Mouse (Mus musculus) heart, embryonic 14.5 days (tissue): Measurements from ENCODE around the gene Tmem169. TPM values are rescaled to one million over a fixed set of nuclear protein-coding genes. Genes with fewer than 3 reads are reported as not detected.

ENCODE experiments used
- ATAC-seq: fragments of 200-750 bp; cut with Nextera tagmentation; 2 replicates; pipeline ENCODE4 v1.8.0; 2017; ENCODE audit warnings: low read depth, moderate TSS enrichment; ENCODE audit not compliant: insufficient number of reproducible peaks, insufficient read depth, low FRiP score
- H3K27ac ChIP-seq, 2 experiments: fragments of 200-500 bp in 1 of 2; fragments of 300-500 bp in 1 of 2; sonication (generic) in 1 of 2; replicated peaks in 1 of 2; 2 replicates each; pipeline ENCODE4 v1.5.1; 2012 to 2014; ENCODE audit warnings: low read depth in 2 of 2, low read length in 2 of 2, control low read depth in 1 of 2, mild to moderate bottlenecking in 1 of 2, mixed read lengths in 1 of 2; ENCODE audit not compliant: control insufficient read depth in 1 of 2, insufficient read depth in 1 of 2
- H3K27me3 ChIP-seq: fragments of 300-500 bp; sonication (generic); 2 replicates; pipeline ENCODE4 v1.6.1; 2014; ENCODE audit warnings: mild to moderate bottlenecking, low read length, control low read depth; ENCODE audit not compliant: control insufficient read depth, insufficient read depth
- H3K36me3 ChIP-seq: fragments of 300-500 bp; sonication (generic); 2 replicates; pipeline ENCODE4 v1.6.1; 2014; ENCODE audit warnings: mild to moderate bottlenecking, control low read depth, low read length, mixed read lengths; ENCODE audit not compliant: control insufficient read depth, insufficient read depth
- H3K4me1 ChIP-seq, 2 experiments: fragments of 200-500 bp in 1 of 2; fragments of 300-500 bp in 1 of 2; sonication (generic) in 1 of 2; 2 replicates each; pipeline ENCODE4 v1.6.1; 2012 to 2014; ENCODE audit warnings: low read length in 2 of 2, control low read depth in 1 of 2, mixed read lengths in 1 of 2; ENCODE audit not compliant: control insufficient read depth in 2 of 2, insufficient read depth in 2 of 2
- H3K4me2 ChIP-seq: fragments of 300-500 bp; sonication (generic); 2 replicates; pipeline ENCODE4 v1.6.1; 2014; ENCODE audit warnings: mild to moderate bottlenecking, low read length
- H3K4me3 ChIP-seq, 2 experiments: fragments of 200-500 bp in 1 of 2; fragments of 300-500 bp in 1 of 2; sonication (generic) in 1 of 2; 2 replicates each; pipeline ENCODE4 v1.5.1; 2012 to 2014; ENCODE audit warnings: low read length in 2 of 2, mild to moderate bottlenecking in 2 of 2, control low read depth in 1 of 2, low read depth in 1 of 2, moderate library complexity in 1 of 2; ENCODE audit not compliant: control insufficient read depth in 1 of 2, insufficient read depth in 1 of 2
- H3K9ac ChIP-seq: fragments of 300-500 bp; sonication (generic); 2 replicates; pipeline ENCODE4 v1.6.1; 2014; ENCODE audit warnings: mild to moderate bottlenecking, low read length
- H3K9me3 ChIP-seq: fragments of 300-500 bp; sonication (generic); 2 replicates; pipeline ENCODE4 v1.6.1; 2016; ENCODE audit warnings: low read length, control low read depth; ENCODE audit not compliant: control insufficient read depth
- WGBS: fragments of 180-500 bp; shearing (Covaris S2); extraction: QIAGEN DNeasy Blood & Tissue Kit; methylation state at CpG from one replicate; pipeline ENCODE4 v1.1.7; 2014; 5-methylcytosine and 5-hydroxymethylcytosine counted together
- polyA plus RNA-seq: library from polyadenylated mRNA; unstranded; fragments of >200 nt; fragmentation: Nextera tagmentation; extraction: Ambion mirVana; gene quantifications from 2 replicates; pipeline ENCODE4 v1.2.1, GENCODE M21; 2014

Tmem169 gene
- polyA plus RNA-seq, 1 experiment from 2014 or later, result 0.28 TPM

- Histone ChIP-seq H3K4me2 (peak overlapping the region; percentile 74), H3K4me1 (peaks cover 3 to 18% of the 10 kb centered on the region in 2 experiments; a peak in 2 of 4 replicates), H3K9me3 (no peaks in the 10 kb centered on the region), H3K27me3 (no peaks in the 10 kb centered on the region), H3K4me3 (peak overlapping the region; percentile 46 to 52; a peak in 3 of 4 replicates), H3K9ac (peak overlapping the region; percentile 82), H3K27ac (peak overlapping the region; percentile 91 to 93), H3K36me3 (peaks cover 6% of the 10 kb centered on the region)
- peak; percentile 76 for ATAC-seq
- 5% methylated on average over 15 of the region's 15 CpGs for WGBS
Observed at GRCm38 (mm10) chr1:72255062-72255853, 28.9 kb upstream of the Tmem169 start.

- peak overlapping the region in 1 of 2 experiments; percentile 46; a peak in 1 of 4 replicates for H3K4me3 ChIP-seq
- no peak for ATAC-seq
Observed at GRCm38 (mm10) chr1:72255854-72256175, 28.4 kb upstream of the Tmem169 start.

DNA sequence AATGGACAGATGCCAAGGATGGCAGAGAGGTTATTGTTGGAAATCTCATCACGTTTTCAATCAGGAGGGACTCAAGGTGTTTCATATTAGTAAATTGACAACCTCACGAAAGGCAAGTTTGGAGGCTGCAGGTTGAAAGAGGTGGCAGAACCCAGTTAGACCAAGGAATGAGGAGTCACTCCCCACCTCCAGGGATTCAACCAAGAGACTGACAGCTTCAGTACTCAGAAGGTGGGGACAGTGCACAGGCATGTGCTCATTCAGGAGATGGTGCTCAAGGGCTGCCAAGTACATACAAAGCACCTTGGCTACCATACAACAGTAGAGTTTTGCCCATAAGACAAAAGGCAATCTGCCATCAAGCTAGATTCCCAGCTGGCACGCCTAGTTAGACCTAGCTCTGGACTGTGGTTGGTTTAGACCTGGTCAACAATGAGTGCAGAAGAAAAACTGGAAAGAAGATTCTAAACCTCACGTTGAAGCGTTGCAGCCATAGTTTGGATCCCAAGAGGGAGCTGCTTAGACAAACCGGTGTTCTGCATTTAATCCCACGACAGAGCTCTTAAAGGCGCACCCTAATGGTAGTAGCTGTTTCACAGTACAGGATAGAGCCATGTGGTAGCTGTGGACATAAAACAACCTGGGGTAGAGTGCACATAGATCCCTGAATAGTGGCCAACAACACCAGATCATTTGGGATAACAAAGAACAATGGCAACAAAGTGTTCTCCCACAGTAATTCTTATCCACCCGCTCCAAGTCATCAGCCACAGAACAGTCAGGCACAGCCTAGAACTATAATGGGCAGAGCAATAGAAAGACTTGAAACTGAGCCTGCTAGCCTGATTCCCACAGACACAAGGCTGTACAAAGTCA lies 27.6 kb upstream of the Tmem169 start:
- Histone ChIP-seq H3K9me3 (no peaks in the 10 kb centered on the region), H3K36me3 (peaks cover 15% of the 10 kb centered on the region), H3K27me3 (no peaks in the 10 kb centered on the region), H3K27ac (no peak overlapping the region), H3K4me2 (peak overlapping the region; percentile 74), H3K4me1 (peaks cover 3 to 18% of the 10 kb centered on the region in 2 experiments; a peak in 2 of 4 replicates), H3K4me3 (no peak overlapping the region), H3K9ac (no peak overlapping the region)
- ATAC-seq, result no peak
- WGBS, result 82% methylated on average over 9 of the region's 9 CpGs

More at GRCm38 (mm10) chr1:72255854-72256175, 28.4 kb upstream of the Tmem169 start:
- H3K27me3 ChIP-seq, result no peaks in the 10 kb centered on the region
- H3K9me3 ChIP-seq, result no peaks in the 10 kb centered on the region
- peak overlapping the region; percentile 74 for H3K4me2 ChIP-seq
- H3K4me1 ChIP-seq, result peaks cover 3 to 18% of the 10 kb centered on the region in 2 experiments; a peak in 2 of 4 replicates
- peak overlapping the region; percentile 82 for H3K9ac ChIP-seq
- peak overlapping the region; percentile 91 to 93; a peak in 3 of 4 replicates for H3K27ac ChIP-seq
- H3K36me3 ChIP-seq, result peaks cover 9% of the 10 kb centered on the region
- WGBS, result 40% methylated on average over 11 of the region's 11 CpGs

DNA sequence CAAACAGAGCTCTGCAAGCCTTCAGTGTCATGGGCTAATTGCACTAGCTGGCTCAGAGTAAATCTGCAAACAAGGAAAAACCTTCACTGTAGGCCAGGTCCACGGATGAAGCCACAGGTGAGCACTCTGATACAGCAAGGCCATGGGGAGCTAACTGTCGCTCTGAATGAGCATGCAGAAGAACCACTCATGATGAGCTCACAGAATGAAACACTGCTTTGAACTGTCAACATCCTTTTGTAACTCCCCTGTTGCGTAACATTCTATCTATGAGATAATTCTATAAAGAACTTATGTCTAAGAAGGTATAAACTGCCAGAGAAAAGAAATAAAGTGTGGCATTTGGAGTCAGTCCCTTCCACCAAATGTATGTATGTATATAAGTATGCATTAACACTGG lies 21.1 kb upstream of the Tmem169 start:
- Histone ChIP-seq H3K9ac (no peak overlapping the region), H3K36me3 (peaks cover 25% of the 10 kb centered on the region), H3K9me3 (no peaks in the 10 kb centered on the region), H3K4me3 (no peak overlapping the region), H3K27ac (no peak overlapping the region), H3K4me1 (no peaks in the 10 kb centered on the region), H3K27me3 (no peaks in the 10 kb centered on the region), H3K4me2 (no peak overlapping the region)
- 92% methylated on average over 3 of the region's 3 CpGs for WGBS
- no peak for ATAC-seq

GRCm38 (mm10) chr1:72278085-72278484 lies 6.1 kb upstream of the Tmem169 start:
- Histone ChIP-seq H3K4me1 (no peaks in the 10 kb centered on the region), H3K9me3 (0 out of 2 replicates have a peak, but pooled peaks cover 2% of the 10 kb centered on the region), H3K9ac (no peak overlapping the region), H3K27me3 (no peaks in the 10 kb centered on the region), H3K4me2 (no peak overlapping the region), H3K4me3 (no peak overlapping the region), H3K27ac (no peak overlapping the region), H3K36me3 (peaks cover 18% of the 10 kb centered on the region; the same call in 1 of the 2 replicates)
- no peak for ATAC-seq
- 88% methylated on average over 3 of the region's 3 CpGs for WGBS

DNA sequence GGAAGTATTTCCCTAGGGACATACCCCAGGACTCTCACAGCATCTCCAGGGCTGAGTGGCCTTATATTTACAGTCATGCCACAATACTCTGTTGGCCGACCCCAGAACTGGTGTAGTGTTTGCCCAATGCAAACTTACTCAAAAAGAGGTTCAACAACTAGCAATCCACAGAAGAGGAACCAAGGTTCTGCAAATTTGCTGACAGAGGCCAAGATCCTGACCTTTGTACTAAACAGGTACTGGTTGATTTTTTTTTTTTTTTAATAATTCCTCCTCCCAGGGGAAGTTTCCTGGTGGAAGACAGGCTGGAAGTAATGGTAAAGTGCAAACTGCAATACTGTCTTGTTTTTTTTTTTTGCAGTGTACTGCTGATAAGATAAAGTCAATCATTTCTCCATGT lies 1.6 kb upstream of the Tmem169 start:
- Histone ChIP-seq H3K27ac (no peak overlapping the region), H3K9ac (no peak overlapping the region), H3K27me3 (no peaks in the 10 kb centered on the region), H3K9me3 (no peaks in the 10 kb centered on the region), H3K4me1 (peaks cover 3 to 4% of the 10 kb centered on the region in 2 experiments; a peak in 1 of 4 replicates), H3K4me2 (no peak overlapping the region), H3K36me3 (no peaks in the 10 kb centered on the region), H3K4me3 (no peak overlapping the region)
- WGBS, result 78% methylated on average over 1 of the region's 1 CpGs
- ATAC-seq, result no peak

GRCm38 (mm10) chr1:72284539-72284938 lies 370 bp downstream of the Tmem169 start:
- ATAC-seq, result no peak
- H3K9ac ChIP-seq, result no peak overlapping the region
- no peaks in the 10 kb centered on the region for H3K9me3 ChIP-seq
- peak overlapping the region; percentile 77 for H3K4me2 ChIP-seq
- H3K36me3 ChIP-seq, result no peaks in the 10 kb centered on the region
- H3K27ac ChIP-seq, result no peak overlapping the region
- peak overlapping the region in 1 of 2 experiments; percentile 53; a peak in 3 of 4 replicates for H3K4me3 ChIP-seq
- WGBS, result 5% methylated on average over 5 of the region's 5 CpGs
- peaks cover 3 to 4% of the 10 kb centered on the region in 2 experiments; a peak in 1 of 4 replicates for H3K4me1 ChIP-seq
- no peaks in the 10 kb centered on the region for H3K27me3 ChIP-seq
